Mouse (Mus musculus): ENCODE results near the gene Abl2. TPM values are rescaled to one million over a fixed set of nuclear protein-coding genes. Genes with fewer than 3 reads are reported as not detected.

Abl2 gene
- polyA plus RNA-seq, 1 experiment from 2014 or later = 4.2 TPM

DNA sequence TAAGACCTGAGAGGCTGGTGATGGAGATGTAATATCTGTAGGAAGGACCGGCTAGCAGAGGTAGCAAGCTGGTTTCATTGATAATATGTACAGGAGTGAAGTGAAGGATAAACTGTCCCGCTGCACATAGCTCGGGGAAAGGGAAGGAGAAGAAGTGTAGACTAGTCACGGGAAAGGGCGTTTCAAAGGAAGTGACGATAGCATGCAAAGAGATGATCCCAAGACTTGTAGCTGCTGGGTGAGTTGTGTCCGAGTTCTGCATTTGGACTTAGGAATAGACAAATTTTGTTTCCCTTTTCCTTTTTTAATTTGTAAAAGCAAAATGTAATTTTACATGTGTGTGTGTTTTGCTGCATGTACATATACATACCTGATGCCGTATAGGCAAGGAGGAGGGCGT is 1.9 kb downstream of the Abl2 start:
- peaks cover 4% of the 10 kb centered on the region; the same call in 1 of the 2 replicates for H3K36me3 ChIP-seq (ENCODE audit: control insufficient read depth, insufficient read depth, low read length)
- WGBS = 81% methylated on average over 9 of the region's 9 CpGs
- H3K27ac ChIP-seq (replicated peaks in 1 of 2; ENCODE audit: control insufficient read depth in 1 of 2, insufficient read depth in 1 of 2, low read depth in 2 of 2, low read length in 2 of 2) = no peak overlapping the region
- H3K4me2 ChIP-seq (ENCODE audit: low read length) = peak overlapping the region; percentile 85
- H3K9me3 ChIP-seq (ENCODE audit: control insufficient read depth, low read length) = no peaks in the 10 kb centered on the region
- H3K9ac ChIP-seq (ENCODE audit: low read length) = 0 out of 2 replicates have a peak overlapping the region, but pooled peaks have one; percentile 3
- H3K4me1 ChIP-seq (ENCODE audit: control insufficient read depth in 2 of 2, insufficient read depth in 2 of 2, low read length in 2 of 2) = no peaks in the 10 kb centered on the region
- ATAC-seq (ENCODE audit: insufficient number of reproducible peaks, insufficient read depth, low FRiP score, low read depth) = no peak
- no peak overlapping the region; a peak in 1 of 4 replicates for H3K4me3 ChIP-seq (ENCODE audit: control insufficient read depth in 1 of 2, insufficient read depth in 1 of 2, low read depth in 1 of 2, low read length in 2 of 2)
- no peaks in the 10 kb centered on the region for H3K27me3 ChIP-seq (ENCODE audit: control insufficient read depth, insufficient read depth, low read length)

- Histone ChIP-seq H3K27ac (replicated peaks in 1 of 2; ENCODE audit: control insufficient read depth in 1 of 2, insufficient read depth in 1 of 2, low read depth in 2 of 2, low read length in 2 of 2) (no peak overlapping the region; a peak in 1 of 4 replicates), H3K36me3 (ENCODE audit: control insufficient read depth, insufficient read depth, low read length) (peaks cover 4% of the 10 kb centered on the region; the same call in 1 of the 2 replicates), H3K4me2 (ENCODE audit: low read length) (no peak overlapping the region), H3K27me3 (ENCODE audit: control insufficient read depth, insufficient read depth, low read length) (no peaks in the 10 kb centered on the region), H3K9ac (ENCODE audit: low read length) (no peak overlapping the region), H3K4me3 (ENCODE audit: control insufficient read depth in 1 of 2, insufficient read depth in 1 of 2, low read depth in 1 of 2, low read length in 2 of 2) (no peak overlapping the region), H3K9me3 (ENCODE audit: control insufficient read depth, low read length) (no peaks in the 10 kb centered on the region), H3K4me1 (ENCODE audit: control insufficient read depth in 2 of 2, insufficient read depth in 2 of 2, low read length in 2 of 2) (no peaks in the 10 kb centered on the region; a peak in 1 of 4 replicates)
- 76% methylated on average over 2 of the region's 2 CpGs for WGBS
- no peak for ATAC-seq (ENCODE audit: insufficient number of reproducible peaks, insufficient read depth, low FRiP score, low read depth)
These were observed 6.7 kb downstream of the Abl2 start for GRCm38 (mm10) chr1:156565328-156565727.

DNA sequence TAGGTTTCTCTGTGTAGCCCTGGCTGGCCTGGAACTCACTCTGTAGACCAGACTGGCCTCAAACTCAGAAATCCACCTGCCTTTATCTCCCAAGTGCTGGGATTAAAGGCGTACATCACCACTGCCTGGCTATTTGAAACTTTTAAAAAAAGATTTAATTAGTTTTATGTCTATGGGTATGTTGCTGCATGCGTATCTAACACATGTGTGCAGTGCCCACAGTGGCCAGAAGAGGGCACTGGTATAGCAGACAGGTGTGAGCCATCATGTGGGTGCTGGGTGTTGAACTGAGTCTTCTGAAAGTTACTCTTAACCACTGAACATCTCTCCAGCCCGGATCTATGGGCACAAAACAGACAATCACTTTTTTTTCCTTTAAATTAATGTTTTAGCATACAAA is 7.5 kb downstream of the Abl2 start:
- H3K27me3 ChIP-seq (ENCODE audit: control insufficient read depth, insufficient read depth, low read length) = no peaks in the 10 kb centered on the region
- no peaks in the 10 kb centered on the region for H3K9me3 ChIP-seq (ENCODE audit: control insufficient read depth, low read length)
- H3K4me2 ChIP-seq (ENCODE audit: low read length) = no peak overlapping the region
- ATAC-seq (ENCODE audit: insufficient number of reproducible peaks, insufficient read depth, low FRiP score, low read depth) = no peak
- H3K4me1 ChIP-seq (ENCODE audit: control insufficient read depth in 2 of 2, insufficient read depth in 2 of 2, low read length in 2 of 2) = no peaks in the 10 kb centered on the region; a peak in 1 of 4 replicates
- 97% methylated on average over 3 of the region's 3 CpGs for WGBS
- H3K36me3 ChIP-seq (ENCODE audit: control insufficient read depth, insufficient read depth, low read length) = peaks cover 4% of the 10 kb centered on the region; the same call in 1 of the 2 replicates
- no peak overlapping the region for H3K27ac ChIP-seq (replicated peaks in 1 of 2; ENCODE audit: control insufficient read depth in 1 of 2, insufficient read depth in 1 of 2, low read depth in 2 of 2, low read length in 2 of 2)
- H3K4me3 ChIP-seq (ENCODE audit: control insufficient read depth in 1 of 2, insufficient read depth in 1 of 2, low read depth in 1 of 2, low read length in 2 of 2) = no peak overlapping the region
- no peak overlapping the region for H3K9ac ChIP-seq (ENCODE audit: low read length)

DNA sequence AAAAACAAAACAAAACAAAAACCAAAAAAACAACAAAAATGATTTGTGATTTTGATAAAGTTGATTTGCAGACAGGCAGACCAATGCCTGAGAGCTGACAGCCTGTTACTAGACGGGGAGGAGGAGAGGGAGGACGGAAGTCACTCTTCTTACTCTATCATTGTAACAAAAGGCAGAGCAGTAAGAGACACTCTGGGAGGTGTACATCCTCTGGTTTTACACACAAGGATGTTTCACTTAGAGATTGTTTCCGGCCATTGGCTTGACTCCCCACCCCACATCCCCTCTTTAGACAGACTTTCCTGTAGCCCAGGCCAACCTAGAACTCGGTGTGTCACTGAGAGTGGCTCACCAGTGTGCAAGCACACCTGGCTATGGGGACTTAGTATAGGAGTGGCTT is 11.0 kb downstream of the Abl2 start:
- no peak for ATAC-seq (ENCODE audit: insufficient number of reproducible peaks, insufficient read depth, low FRiP score, low read depth)
- 70% methylated on average over 4 of the region's 4 CpGs for WGBS

DNA sequence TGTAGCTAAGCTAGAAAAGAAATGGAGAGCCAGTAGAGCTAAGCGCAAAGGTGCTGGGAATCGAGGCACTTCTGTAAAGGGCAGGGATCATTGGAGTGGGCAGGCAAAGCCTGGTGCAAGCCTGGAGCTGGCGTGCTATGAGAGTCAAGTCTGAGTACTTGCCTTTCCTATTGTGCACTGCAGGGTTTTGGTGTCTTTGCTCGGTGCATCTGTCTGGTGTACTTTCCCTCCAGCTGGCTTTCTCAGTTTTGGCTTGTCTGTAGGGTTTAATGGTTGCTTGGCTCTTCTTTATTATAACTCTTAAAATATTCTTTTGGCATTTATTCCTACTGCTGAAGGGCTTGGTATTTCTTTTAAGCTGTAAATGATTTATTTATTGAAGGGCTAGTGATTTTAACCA is 14.4 kb downstream of the Abl2 start:
- Histone ChIP-seq H3K27me3 (ENCODE audit: control insufficient read depth, insufficient read depth, low read length) (no peaks in the 10 kb centered on the region), H3K36me3 (ENCODE audit: control insufficient read depth, insufficient read depth, low read length) (no peaks in the 10 kb centered on the region), H3K4me3 (ENCODE audit: control insufficient read depth in 1 of 2, insufficient read depth in 1 of 2, low read depth in 1 of 2, low read length in 2 of 2) (no peak overlapping the region), H3K4me2 (ENCODE audit: low read length) (no peak overlapping the region), H3K9me3 (ENCODE audit: control insufficient read depth, low read length) (no peaks in the 10 kb centered on the region), H3K27ac (replicated peaks in 1 of 2; ENCODE audit: control insufficient read depth in 1 of 2, insufficient read depth in 1 of 2, low read depth in 2 of 2, low read length in 2 of 2) (no peak overlapping the region), H3K9ac (ENCODE audit: low read length) (no peak overlapping the region), H3K4me1 (ENCODE audit: control insufficient read depth in 2 of 2, insufficient read depth in 2 of 2, low read length in 2 of 2) (no peaks in the 10 kb centered on the region)
- 79% methylated on average over 4 of the region's 4 CpGs for WGBS
- ATAC-seq (ENCODE audit: insufficient number of reproducible peaks, insufficient read depth, low FRiP score, low read depth) = no peak

More for the DNA sequence above, 11.0 kb downstream of the Abl2 start:
- H3K4me1 ChIP-seq (ENCODE audit: control insufficient read depth in 2 of 2, insufficient read depth in 2 of 2, low read length in 2 of 2) = no peaks in the 10 kb centered on the region; a peak in 1 of 4 replicates
- no peaks in the 10 kb centered on the region for H3K9me3 ChIP-seq (ENCODE audit: control insufficient read depth, low read length)
- peaks cover 4% of the 10 kb centered on the region; the same call in 1 of the 2 replicates for H3K36me3 ChIP-seq (ENCODE audit: control insufficient read depth, insufficient read depth, low read length)
- H3K9ac ChIP-seq (ENCODE audit: low read length) = no peak overlapping the region
- H3K27ac ChIP-seq (replicated peaks in 1 of 2; ENCODE audit: control insufficient read depth in 1 of 2, insufficient read depth in 1 of 2, low read depth in 2 of 2, low read length in 2 of 2) = 0 out of 4 replicates have a peak overlapping the region, but pooled peaks of 1 of the 2 experiments have one; percentile 34
- H3K4me2 ChIP-seq (ENCODE audit: low read length) = no peak overlapping the region
- H3K4me3 ChIP-seq (ENCODE audit: control insufficient read depth in 1 of 2, insufficient read depth in 1 of 2, low read depth in 1 of 2, low read length in 2 of 2) = no peak overlapping the region
- H3K27me3 ChIP-seq (ENCODE audit: control insufficient read depth, insufficient read depth, low read length) = no peaks in the 10 kb centered on the region

DNA sequence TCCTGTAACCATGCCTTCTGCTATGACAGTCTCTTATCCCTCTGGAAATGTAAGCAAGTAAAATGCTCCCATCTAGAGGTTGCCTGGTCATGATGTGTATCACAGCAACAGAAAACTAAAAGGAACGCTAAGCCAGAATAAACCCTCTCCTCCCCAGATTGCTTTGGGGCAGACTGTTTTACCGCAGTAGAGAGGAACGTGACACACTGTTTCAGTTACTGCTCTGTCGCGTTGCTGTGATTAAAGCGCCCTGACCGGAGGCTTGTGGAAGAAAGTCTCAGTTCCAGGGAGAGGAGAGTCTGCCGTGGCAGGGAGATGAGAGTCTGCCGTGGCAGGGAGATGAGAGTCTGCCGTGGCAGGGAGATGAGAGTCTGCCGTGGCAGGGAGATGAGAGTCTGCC is 22.6 kb downstream of the Abl2 start:
- no peak overlapping the region for H3K9ac ChIP-seq (ENCODE audit: low read length)
- H3K9me3 ChIP-seq (ENCODE audit: control insufficient read depth, low read length) = no peaks in the 10 kb centered on the region
- H3K4me2 ChIP-seq (ENCODE audit: low read length) = peak overlapping the region; percentile 32
- no peak overlapping the region for H3K4me3 ChIP-seq (ENCODE audit: control insufficient read depth in 1 of 2, insufficient read depth in 1 of 2, low read depth in 1 of 2, low read length in 2 of 2)
- H3K4me1 ChIP-seq (ENCODE audit: control insufficient read depth in 2 of 2, insufficient read depth in 2 of 2, low read length in 2 of 2) = peaks cover 0 to 14% of the 10 kb centered on the region in 2 experiments; a peak in 2 of 4 replicates
- ATAC-seq (ENCODE audit: insufficient number of reproducible peaks, insufficient read depth, low FRiP score, low read depth) = no peak
- 58% methylated on average over 11 of the region's 11 CpGs for WGBS
- no peaks in the 10 kb centered on the region for H3K36me3 ChIP-seq (ENCODE audit: control insufficient read depth, insufficient read depth, low read length)
- H3K27ac ChIP-seq (replicated peaks in 1 of 2; ENCODE audit: control insufficient read depth in 1 of 2, insufficient read depth in 1 of 2, low read depth in 2 of 2, low read length in 2 of 2) = peak overlapping the region in 1 of 2 experiments; percentile 23; a peak in 1 of 4 replicates
- no peaks in the 10 kb centered on the region for H3K27me3 ChIP-seq (ENCODE audit: control insufficient read depth, insufficient read depth, low read length)

DNA sequence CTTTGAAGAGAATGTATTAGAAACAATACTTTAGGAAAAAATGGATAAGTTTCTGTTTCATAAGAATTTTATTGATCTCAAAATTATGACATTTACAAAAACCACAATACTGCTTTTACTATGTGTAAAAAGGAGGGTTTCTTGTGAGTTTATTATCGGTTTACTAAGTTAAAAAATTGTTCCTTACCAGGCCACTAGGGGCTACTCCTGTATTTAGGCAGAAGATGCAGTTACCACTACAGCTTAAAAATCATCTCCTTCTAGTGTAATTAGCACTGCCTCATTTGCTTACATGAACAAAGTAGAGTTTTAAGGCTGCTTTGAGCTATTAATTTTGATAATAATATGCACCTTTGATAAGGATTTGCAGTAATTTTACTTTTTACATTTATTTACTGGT is 25.6 kb downstream of the Abl2 start:
- no peak overlapping the region for H3K9ac ChIP-seq (ENCODE audit: low read length)
- no peak overlapping the region for H3K4me3 ChIP-seq (ENCODE audit: control insufficient read depth in 1 of 2, insufficient read depth in 1 of 2, low read depth in 1 of 2, low read length in 2 of 2)
- no peak overlapping the region for H3K27ac ChIP-seq (replicated peaks in 1 of 2; ENCODE audit: control insufficient read depth in 1 of 2, insufficient read depth in 1 of 2, low read depth in 2 of 2, low read length in 2 of 2)
- H3K4me2 ChIP-seq (ENCODE audit: low read length) = no peak overlapping the region
- H3K4me1 ChIP-seq (ENCODE audit: control insufficient read depth in 2 of 2, insufficient read depth in 2 of 2, low read length in 2 of 2) = peaks cover 0 to 14% of the 10 kb centered on the region in 2 experiments; a peak in 2 of 4 replicates
- H3K27me3 ChIP-seq (ENCODE audit: control insufficient read depth, insufficient read depth, low read length) = no peaks in the 10 kb centered on the region
- ATAC-seq (ENCODE audit: insufficient number of reproducible peaks, insufficient read depth, low FRiP score, low read depth) = no peak
- no peaks in the 10 kb centered on the region for H3K36me3 ChIP-seq (ENCODE audit: control insufficient read depth, insufficient read depth, low read length)
- WGBS = 67% methylated on average over 1 of the region's 1 CpGs
- no peaks in the 10 kb centered on the region for H3K9me3 ChIP-seq (ENCODE audit: control insufficient read depth, low read length)

GRCm38 (mm10) chr1:156585512-156585911 is 26.9 kb downstream of the Abl2 start:
- 72% methylated on average over 3 of the region's 3 CpGs for WGBS
- no peak for ATAC-seq (ENCODE audit: insufficient number of reproducible peaks, insufficient read depth, low FRiP score, low read depth)
- Histone ChIP-seq H3K9me3 (ENCODE audit: control insufficient read depth, low read length) (no peaks in the 10 kb centered on the region), H3K36me3 (ENCODE audit: control insufficient read depth, insufficient read depth, low read length) (no peaks in the 10 kb centered on the region), H3K4me3 (ENCODE audit: control insufficient read depth in 1 of 2, insufficient read depth in 1 of 2, low read depth in 1 of 2, low read length in 2 of 2) (no peak overlapping the region), H3K4me2 (ENCODE audit: low read length) (no peak overlapping the region), H3K27me3 (ENCODE audit: control insufficient read depth, insufficient read depth, low read length) (no peaks in the 10 kb centered on the region), H3K4me1 (ENCODE audit: control insufficient read depth in 2 of 2, insufficient read depth in 2 of 2, low read length in 2 of 2) (peaks cover 0 to 13% of the 10 kb centered on the region in 2 experiments; a peak in 3 of 4 replicates), H3K27ac (replicated peaks in 1 of 2; ENCODE audit: control insufficient read depth in 1 of 2, insufficient read depth in 1 of 2, low read depth in 2 of 2, low read length in 2 of 2) (no peak overlapping the region), H3K9ac (ENCODE audit: low read length) (no peak overlapping the region)

All from heart, embryonic 14.5 days (tissue).